Mouse (Mus musculus): ENCODE measurements around the gene Icos. TPM values are rescaled to one million over a fixed set of nuclear protein-coding genes. Genes with fewer than 3 reads are reported as not detected.

The Icos gene
- polyA plus RNA-seq, 1 experiment from 2014 or later = 0.73 TPM

DNA sequence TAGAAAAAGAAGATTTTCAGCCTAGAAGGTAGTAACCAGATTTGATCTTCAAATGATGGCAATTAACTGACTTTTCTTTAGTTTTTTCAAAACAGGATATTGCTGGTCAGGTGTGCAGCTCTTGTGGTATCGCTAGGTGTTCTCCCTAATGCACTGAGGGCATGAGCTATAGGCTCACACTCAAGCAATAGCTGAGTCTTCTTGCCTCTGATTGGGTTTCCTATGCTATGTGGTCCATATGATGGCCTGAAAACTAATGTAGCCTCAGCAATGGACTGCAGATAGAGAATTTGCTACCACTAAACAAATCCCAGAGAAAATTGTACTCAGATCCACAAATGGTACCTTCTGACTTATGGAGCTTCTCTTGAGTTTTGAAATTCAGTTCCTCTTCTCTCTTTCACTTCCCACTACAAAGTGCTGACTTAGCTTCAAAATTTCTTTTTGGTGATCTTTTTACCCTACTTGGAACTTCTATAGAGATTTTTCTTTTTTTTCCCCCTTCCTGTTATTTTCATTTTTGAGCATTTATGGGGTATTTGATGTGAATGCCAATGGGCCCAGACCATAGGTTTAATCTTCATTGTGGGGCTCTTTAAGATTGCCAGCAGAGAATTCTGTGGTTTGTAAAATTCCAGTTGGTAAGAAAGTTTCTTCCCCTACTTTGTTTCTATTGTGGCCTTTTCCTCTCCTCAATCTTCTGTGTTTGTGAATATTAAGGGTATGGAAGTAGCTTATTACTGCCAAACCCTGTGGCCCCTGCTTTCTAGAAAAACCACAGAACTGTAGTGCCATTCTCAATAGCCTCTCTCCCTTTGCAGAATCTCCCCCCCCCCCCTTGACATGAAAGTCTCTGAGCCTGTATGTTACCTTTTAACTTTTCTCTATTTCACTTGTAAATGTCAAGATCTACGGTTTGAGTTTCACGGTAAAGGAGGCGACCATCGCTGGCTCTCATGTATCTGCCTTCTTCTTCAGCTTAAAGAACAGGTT lies 36.4 kb upstream of the Icos start:
- no peak for ATAC-seq
- H3K9me3 ChIP-seq (ENCODE audit: control insufficient read depth, low read length) = no peaks in the 10 kb centered on the region
- no peaks in the 10 kb centered on the region for H3K27me3 ChIP-seq (replicated peaks; ENCODE audit: control insufficient read depth, insufficient read depth, low read length)
- H3K4me3 ChIP-seq (ENCODE audit: low read length) = no peak overlapping the region
- no peaks in the 10 kb centered on the region for H3K36me3 ChIP-seq (ENCODE audit: control insufficient read depth, insufficient read depth, low read length)
- H3K27ac ChIP-seq (ENCODE audit: low read length) = no peak overlapping the region
- no peak overlapping the region for H3K4me2 ChIP-seq (ENCODE audit: low read depth, low read length)
- 92% methylated on average over 5 of the region's 5 CpGs for WGBS
- no peak overlapping the region for H3K9ac ChIP-seq (ENCODE audit: low read depth, low read length)
- H3K4me1 ChIP-seq (ENCODE audit: control insufficient read depth, insufficient read depth, low read length) = 0 out of 2 replicates have a peak, but pooled peaks cover 4% of the 10 kb centered on the region

DNA sequence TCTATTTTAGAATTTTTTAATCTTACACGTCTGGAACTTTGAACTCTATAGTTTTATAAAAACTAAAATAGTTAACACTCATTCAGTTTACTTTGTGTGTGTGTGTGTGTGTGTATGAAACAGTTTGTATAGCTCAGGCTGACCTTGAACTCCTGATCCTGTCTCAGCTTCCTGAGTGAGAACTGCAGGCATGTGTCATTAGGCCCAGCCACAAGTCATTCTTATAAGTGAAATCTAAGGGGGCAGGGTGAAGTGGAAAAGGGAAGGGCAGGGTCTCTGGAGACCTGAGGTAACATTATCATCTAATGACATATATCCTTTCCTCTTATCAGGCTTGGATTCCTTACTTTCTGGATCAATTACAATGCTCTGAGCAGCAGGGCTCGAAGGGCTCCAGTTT lies 34.8 kb upstream of the Icos start:
- no peaks in the 10 kb centered on the region for H3K36me3 ChIP-seq (ENCODE audit: control insufficient read depth, insufficient read depth, low read length)
- H3K27me3 ChIP-seq (replicated peaks; ENCODE audit: control insufficient read depth, insufficient read depth, low read length) = no peaks in the 10 kb centered on the region
- 78% methylated on average over 2 of the region's 2 CpGs for whole genome bisulfite sequencing
- ATAC-seq = no peak
- no peak overlapping the region for H3K27ac ChIP-seq (ENCODE audit: low read length)
- no peak overlapping the region for H3K4me3 ChIP-seq (ENCODE audit: low read length)
- no peaks in the 10 kb centered on the region for H3K9me3 ChIP-seq (ENCODE audit: control insufficient read depth, low read length)
- H3K9ac ChIP-seq (ENCODE audit: low read depth, low read length) = no peak overlapping the region
- H3K4me1 ChIP-seq (ENCODE audit: control insufficient read depth, insufficient read depth, low read length) = 0 out of 2 replicates have a peak, but pooled peaks cover 4% of the 10 kb centered on the region
- no peak overlapping the region for H3K4me2 ChIP-seq (ENCODE audit: low read depth, low read length)

DNA sequence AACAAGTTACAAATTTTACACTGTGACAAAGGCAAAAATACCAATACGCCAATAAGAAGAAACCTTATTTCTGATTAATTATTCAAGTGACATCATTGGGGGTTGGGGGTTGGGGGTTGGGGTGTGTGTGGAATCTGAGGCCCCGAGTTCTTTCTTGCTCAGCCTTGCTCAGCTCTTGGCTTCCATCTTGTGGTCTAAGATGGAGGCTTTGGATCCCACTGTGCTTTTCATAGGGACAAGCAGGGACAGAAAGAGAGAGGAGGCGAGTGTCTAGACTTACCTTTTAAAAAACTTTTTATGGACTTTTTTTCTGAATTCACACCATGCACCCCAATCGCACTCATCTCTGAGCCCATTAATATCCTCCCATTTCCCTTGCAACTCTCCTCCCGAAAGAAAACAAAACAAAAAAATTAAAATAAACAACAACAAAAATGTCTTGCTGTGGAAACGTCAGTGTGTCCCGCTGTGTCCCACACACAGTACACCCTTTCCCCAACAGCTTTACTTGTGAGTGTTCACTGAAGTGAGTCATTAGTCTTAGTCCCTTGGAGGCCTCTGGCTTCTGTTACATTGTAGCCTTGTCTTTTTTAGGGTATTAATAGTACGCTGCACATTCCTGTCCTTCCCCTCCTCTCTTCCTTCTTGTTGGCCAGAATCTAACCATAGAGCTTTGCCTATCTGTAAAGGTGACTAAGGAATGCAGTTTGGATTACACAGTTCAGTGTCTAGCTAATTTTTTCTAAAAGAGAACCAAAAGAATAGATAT lies 31.9 kb upstream of the Icos start:
- Histone ChIP-seq H3K27ac (ENCODE audit: low read length) (no peak overlapping the region), H3K4me2 (ENCODE audit: low read depth, low read length) (no peak overlapping the region), H3K27me3 (replicated peaks; ENCODE audit: control insufficient read depth, insufficient read depth, low read length) (no peaks in the 10 kb centered on the region), H3K36me3 (ENCODE audit: control insufficient read depth, insufficient read depth, low read length) (no peaks in the 10 kb centered on the region), H3K9ac (ENCODE audit: low read depth, low read length) (no peak overlapping the region), H3K4me1 (ENCODE audit: control insufficient read depth, insufficient read depth, low read length) (0 out of 2 replicates have a peak, but pooled peaks cover 4% of the 10 kb centered on the region), H3K4me3 (ENCODE audit: low read length) (no peak overlapping the region), H3K9me3 (ENCODE audit: control insufficient read depth, low read length) (no peaks in the 10 kb centered on the region)
- 80% methylated on average over 8 of the region's 8 CpGs for WGBS
- no peak for ATAC-seq

DNA sequence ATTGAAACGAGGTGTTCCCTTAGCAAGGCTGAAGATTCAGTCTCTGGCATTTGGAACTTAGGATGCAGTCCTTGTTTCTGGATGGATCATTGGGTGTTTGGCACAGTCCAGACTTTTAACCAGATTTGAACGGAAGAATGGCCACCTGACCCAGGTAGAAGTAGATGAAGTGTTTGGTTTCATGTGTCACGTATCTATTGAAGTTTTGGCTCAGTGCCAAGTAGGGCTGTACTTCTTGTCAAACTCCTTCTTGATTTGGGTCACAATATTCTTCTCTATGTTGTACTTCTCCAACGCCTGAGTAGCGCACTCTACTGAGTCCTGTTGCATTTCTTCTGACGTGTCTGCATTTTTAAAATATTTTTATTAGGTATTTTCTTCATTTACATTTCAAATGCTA lies 29.6 kb upstream of the Icos start:
- Histone ChIP-seq H3K9me3 (ENCODE audit: control insufficient read depth, low read length) (no peaks in the 10 kb centered on the region), H3K4me2 (ENCODE audit: low read depth, low read length) (no peak overlapping the region), H3K36me3 (ENCODE audit: control insufficient read depth, insufficient read depth, low read length) (no peaks in the 10 kb centered on the region), H3K9ac (ENCODE audit: low read depth, low read length) (no peak overlapping the region), H3K4me3 (ENCODE audit: low read length) (no peak overlapping the region), H3K27ac (ENCODE audit: low read length) (no peak overlapping the region), H3K27me3 (replicated peaks; ENCODE audit: control insufficient read depth, insufficient read depth, low read length) (no peaks in the 10 kb centered on the region), H3K4me1 (ENCODE audit: control insufficient read depth, insufficient read depth, low read length) (peaks cover 3% of the 10 kb centered on the region; the same call in 1 of the 2 replicates)
- WGBS = 77% methylated on average over 6 of the region's 6 CpGs
- no peak for ATAC-seq

DNA sequence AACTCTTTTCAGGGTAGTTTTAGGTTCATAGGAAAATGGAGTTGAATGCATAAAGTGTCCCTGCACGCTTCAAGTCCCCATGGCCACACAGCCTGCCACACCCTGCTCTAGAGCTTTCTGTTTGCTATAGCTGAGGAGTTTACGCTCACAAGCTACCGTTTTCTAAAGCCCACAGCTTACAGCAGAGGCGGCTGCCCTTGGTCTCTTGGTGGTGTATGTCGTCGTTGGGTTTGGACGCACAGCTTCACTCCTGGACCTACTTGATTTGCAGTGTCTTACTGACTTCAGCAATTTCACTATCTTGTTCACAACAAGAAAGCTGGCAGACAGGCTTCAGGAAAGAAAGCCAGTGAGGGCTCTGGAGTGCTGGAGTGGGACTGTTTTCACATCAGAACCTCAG lies 24.8 kb upstream of the Icos start:
- Histone ChIP-seq H3K27ac (ENCODE audit: low read length) (0 out of 2 replicates have a peak overlapping the region, but pooled peaks have one; percentile 2), H3K9ac (ENCODE audit: low read depth, low read length) (no peak overlapping the region), H3K4me3 (ENCODE audit: low read length) (no peak overlapping the region), H3K27me3 (replicated peaks; ENCODE audit: control insufficient read depth, insufficient read depth, low read length) (no peaks in the 10 kb centered on the region), H3K4me2 (ENCODE audit: low read depth, low read length) (0 out of 2 replicates have a peak overlapping the region, but pooled peaks have one; percentile 4), H3K4me1 (ENCODE audit: control insufficient read depth, insufficient read depth, low read length) (peaks cover 3% of the 10 kb centered on the region; the same call in 1 of the 2 replicates), H3K36me3 (ENCODE audit: control insufficient read depth, insufficient read depth, low read length) (no peaks in the 10 kb centered on the region), H3K9me3 (ENCODE audit: control insufficient read depth, low read length) (no peaks in the 10 kb centered on the region)
- 45% methylated on average over 7 of the region's 7 CpGs for WGBS
- ATAC-seq = no peak

DNA sequence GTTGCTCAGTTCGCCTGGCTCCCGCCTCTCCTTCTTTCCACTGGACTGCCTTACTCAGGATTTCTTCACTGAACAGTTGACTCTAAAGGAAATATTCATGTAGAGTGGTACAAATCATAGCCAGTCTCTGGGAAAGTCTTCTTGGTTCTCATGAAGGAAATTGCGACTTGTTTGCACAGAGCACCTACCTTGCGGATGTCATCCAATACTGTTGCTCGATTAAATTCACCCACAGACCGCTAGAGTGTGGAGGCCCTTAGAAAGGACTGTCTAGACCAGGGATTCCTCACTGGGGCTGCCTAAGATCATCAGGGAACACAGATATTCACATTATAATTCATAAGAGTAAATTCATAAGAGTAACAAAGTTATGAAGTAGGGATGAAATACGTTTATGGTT lies 24.0 kb upstream of the Icos start:
- ATAC-seq = no peak
- 90% methylated on average over 7 of the region's 7 CpGs for WGBS
- H3K9ac ChIP-seq (ENCODE audit: low read depth, low read length) = no peak overlapping the region
- no peaks in the 10 kb centered on the region for H3K27me3 ChIP-seq (replicated peaks; ENCODE audit: control insufficient read depth, insufficient read depth, low read length)
- H3K4me1 ChIP-seq (ENCODE audit: control insufficient read depth, insufficient read depth, low read length) = peaks cover 3% of the 10 kb centered on the region; the same call in 1 of the 2 replicates
- no peak overlapping the region for H3K27ac ChIP-seq (ENCODE audit: low read length)
- H3K9me3 ChIP-seq (ENCODE audit: control insufficient read depth, low read length) = no peaks in the 10 kb centered on the region
- H3K4me3 ChIP-seq (ENCODE audit: low read length) = no peak overlapping the region
- no peak overlapping the region for H3K4me2 ChIP-seq (ENCODE audit: low read depth, low read length)
- no peaks in the 10 kb centered on the region for H3K36me3 ChIP-seq (ENCODE audit: control insufficient read depth, insufficient read depth, low read length)

DNA sequence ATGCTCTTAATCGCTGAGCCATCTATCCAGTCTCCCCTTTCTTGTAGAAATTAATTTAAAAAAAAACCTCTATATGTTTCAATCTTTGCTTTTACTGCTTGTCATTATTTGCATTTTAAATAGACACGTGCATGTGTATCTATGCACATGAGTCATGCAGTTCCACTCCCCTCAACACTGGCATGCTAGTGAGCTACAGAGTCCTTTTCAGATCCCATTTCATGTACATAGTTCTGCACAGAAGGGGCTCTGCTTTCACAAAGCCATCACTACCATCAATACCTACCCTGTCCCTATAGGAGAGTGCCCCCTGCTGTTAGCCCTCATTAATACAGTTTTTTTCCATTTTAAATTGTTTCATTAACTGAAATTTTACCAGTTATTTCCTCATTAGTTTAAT lies 23.0 kb upstream of the Icos start:
- H3K9ac ChIP-seq (ENCODE audit: low read depth, low read length) = no peak overlapping the region
- H3K9me3 ChIP-seq (ENCODE audit: control insufficient read depth, low read length) = no peaks in the 10 kb centered on the region
- H3K4me1 ChIP-seq (ENCODE audit: control insufficient read depth, insufficient read depth, low read length) = peaks cover 3% of the 10 kb centered on the region; the same call in 1 of the 2 replicates
- no peak overlapping the region for H3K4me3 ChIP-seq (ENCODE audit: low read length)
- no peaks in the 10 kb centered on the region for H3K27me3 ChIP-seq (replicated peaks; ENCODE audit: control insufficient read depth, insufficient read depth, low read length)
- no peaks in the 10 kb centered on the region for H3K36me3 ChIP-seq (ENCODE audit: control insufficient read depth, insufficient read depth, low read length)
- 0 out of 2 replicates have a peak, but pooled peaks have one; percentile 21 for ATAC-seq
- H3K4me2 ChIP-seq (ENCODE audit: low read depth, low read length) = no peak overlapping the region
- WGBS = 66% methylated on average over 2 of the region's 2 CpGs
- H3K27ac ChIP-seq (ENCODE audit: low read length) = no peak overlapping the region

DNA sequence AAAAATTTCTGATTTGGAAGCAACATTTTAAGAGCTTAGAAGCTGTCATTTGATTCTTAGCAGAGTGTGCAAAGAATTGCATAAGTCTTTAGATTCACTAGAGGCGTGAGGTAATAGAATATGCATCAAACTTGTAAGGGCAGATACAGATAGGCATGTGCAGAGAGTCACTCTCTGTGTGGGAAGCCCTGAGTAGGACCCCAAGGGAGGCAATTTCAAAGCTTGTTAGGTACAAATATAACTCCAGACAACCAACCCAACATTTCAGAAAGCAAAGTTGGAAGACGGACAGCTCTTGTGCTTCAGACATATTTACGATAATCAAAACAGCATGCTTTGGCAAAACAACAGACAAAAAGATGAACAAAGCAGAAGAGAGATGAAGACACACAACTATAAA lies 22.5 kb upstream of the Icos start:
- Histone ChIP-seq H3K4me1 (ENCODE audit: control insufficient read depth, insufficient read depth, low read length) (peaks cover 3% of the 10 kb centered on the region; the same call in 1 of the 2 replicates), H3K9me3 (ENCODE audit: control insufficient read depth, low read length) (no peaks in the 10 kb centered on the region), H3K9ac (ENCODE audit: low read depth, low read length) (no peak overlapping the region), H3K27ac (ENCODE audit: low read length) (no peak overlapping the region), H3K4me3 (ENCODE audit: low read length) (no peak overlapping the region), H3K36me3 (ENCODE audit: control insufficient read depth, insufficient read depth, low read length) (no peaks in the 10 kb centered on the region), H3K4me2 (ENCODE audit: low read depth, low read length) (no peak overlapping the region), H3K27me3 (replicated peaks; ENCODE audit: control insufficient read depth, insufficient read depth, low read length) (no peaks in the 10 kb centered on the region)
- WGBS = 92% methylated on average over 3 of the region's 3 CpGs
- ATAC-seq = no peak

DNA sequence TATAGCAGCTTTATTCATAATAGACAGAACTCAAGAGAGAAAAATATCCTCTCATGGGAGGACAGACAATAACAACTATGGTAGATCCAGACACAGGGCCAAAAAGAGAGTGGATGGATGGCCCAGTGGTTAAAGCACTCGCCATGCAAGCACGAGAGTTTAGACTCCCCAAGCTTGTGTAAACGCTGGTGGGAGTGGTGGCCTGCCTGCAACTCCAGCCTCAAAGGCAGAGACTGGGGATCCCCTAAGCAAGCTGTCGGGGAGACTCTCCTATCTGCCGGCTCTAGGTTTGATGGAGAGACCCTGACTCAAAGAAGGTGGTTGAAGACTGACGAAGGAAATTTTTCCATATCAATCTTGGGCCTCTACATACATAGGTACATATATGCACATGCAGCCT lies 21.5 kb upstream of the Icos start:
- no peaks in the 10 kb centered on the region for H3K9me3 ChIP-seq (ENCODE audit: control insufficient read depth, low read length)
- H3K27me3 ChIP-seq (replicated peaks; ENCODE audit: control insufficient read depth, insufficient read depth, low read length) = no peaks in the 10 kb centered on the region
- no peaks in the 10 kb centered on the region for H3K36me3 ChIP-seq (ENCODE audit: control insufficient read depth, insufficient read depth, low read length)
- H3K27ac ChIP-seq (ENCODE audit: low read length) = no peak overlapping the region
- H3K4me3 ChIP-seq (ENCODE audit: low read length) = no peak overlapping the region
- WGBS = 81% methylated on average over 6 of the region's 6 CpGs
- H3K4me1 ChIP-seq (ENCODE audit: control insufficient read depth, insufficient read depth, low read length) = peaks cover 3% of the 10 kb centered on the region; the same call in 1 of the 2 replicates
- no peak overlapping the region for H3K4me2 ChIP-seq (ENCODE audit: low read depth, low read length)
- no peak for ATAC-seq
- H3K9ac ChIP-seq (ENCODE audit: low read depth, low read length) = no peak overlapping the region
